Mouse (Mus musculus): ENCODE data around the gene Map3k12. TPM values are rescaled to one million over a fixed set of nuclear protein-coding genes. Genes with fewer than 3 reads are reported as not detected.
A peak's percentile ranks its signal among the peaks of the same experiment; 100 is the strongest.

The Map3k12 gene
- polyA plus RNA-seq, 1 experiment from 2014 or later: 58.3 TPM

DNA sequence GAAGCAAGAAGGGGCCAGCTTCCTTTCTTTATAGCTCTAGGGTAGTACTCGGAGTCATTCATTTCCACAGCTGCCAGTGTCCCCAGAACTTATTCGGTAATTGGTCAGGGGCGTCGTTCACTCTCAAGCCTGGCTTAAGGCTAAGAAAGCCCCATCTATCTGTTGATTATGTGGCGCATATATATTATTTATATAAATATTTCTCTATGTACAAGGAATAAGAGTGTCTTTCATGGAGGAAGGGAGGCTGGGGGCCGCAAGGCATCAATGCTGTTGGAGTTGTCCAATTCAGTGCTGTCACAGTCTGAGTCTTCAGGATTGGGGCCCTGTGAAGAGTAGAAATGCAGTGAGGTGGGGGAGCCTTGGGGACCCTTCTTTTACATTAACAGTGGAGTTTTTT, 17.0 kb downstream of the Map3k12 start:
- Histone ChIP-seq H3K27me3 (no peaks in the 10 kb centered on the region), H3K4me2 (no peak overlapping the region), H3K9me3 (no peaks in the 10 kb centered on the region), H3K4me1 (replicated peaks) (no peaks in the 10 kb centered on the region), H3K27ac (replicated peaks) (no peak overlapping the region), H3K4me3 (no peak overlapping the region), H3K36me3 (peaks cover 85% of the 10 kb centered on the region), H3K9ac (no peak overlapping the region)
- WGBS: 88% methylated on average over 6 of the region's 6 CpGs
- no peak for ATAC-seq (ENCODE audit: low FRiP score, low read depth)

DNA sequence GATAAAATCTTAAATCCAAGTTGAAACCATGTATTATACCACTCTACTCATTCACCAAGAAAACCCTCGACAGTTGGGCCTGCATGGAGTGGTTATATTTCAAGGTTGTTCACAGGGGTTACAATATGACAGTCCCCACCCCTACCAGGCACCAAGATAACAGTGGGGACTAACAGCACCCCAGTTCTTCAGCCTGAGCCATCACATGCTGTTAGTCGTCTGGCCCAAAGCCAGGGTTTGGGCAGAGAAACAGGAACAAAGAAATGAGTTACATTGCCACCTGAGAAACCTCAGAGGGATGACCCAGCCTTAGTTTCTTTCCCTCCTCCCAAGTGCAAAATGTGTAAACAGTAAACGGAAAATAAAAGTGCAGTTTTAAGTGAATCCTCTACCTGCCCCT, 17.5 kb downstream of the Map3k12 start:
- H3K4me1 ChIP-seq (replicated peaks): no peaks in the 10 kb centered on the region
- no peaks in the 10 kb centered on the region for H3K9me3 ChIP-seq
- no peaks in the 10 kb centered on the region for H3K27me3 ChIP-seq
- H3K4me2 ChIP-seq: no peak overlapping the region
- no peak overlapping the region for H3K9ac ChIP-seq
- H3K27ac ChIP-seq (replicated peaks): no peak overlapping the region
- WGBS: 79% methylated on average over 3 of the region's 3 CpGs
- H3K36me3 ChIP-seq: peaks cover 84% of the 10 kb centered on the region
- ATAC-seq (ENCODE audit: low FRiP score, low read depth): no peak
- H3K4me3 ChIP-seq: no peak overlapping the region

DNA sequence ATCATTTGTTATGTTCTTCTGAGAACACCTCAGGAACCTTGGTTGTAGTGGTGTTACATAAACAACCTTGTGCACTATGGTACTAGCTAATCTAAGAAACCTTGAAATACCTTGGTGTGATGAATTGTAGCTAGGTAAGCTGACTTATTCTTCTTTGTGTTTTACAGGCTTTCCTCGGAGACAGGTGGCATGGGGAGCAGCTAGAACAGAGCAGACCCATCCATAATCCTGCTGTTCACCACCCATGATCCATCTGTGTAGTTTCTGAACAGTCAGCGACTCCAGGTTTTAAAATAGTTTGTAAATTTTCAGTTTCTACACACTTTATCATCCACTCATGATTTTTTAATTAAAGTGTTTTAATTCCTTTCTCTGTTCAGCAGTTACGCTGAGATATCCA, 18.5 kb downstream of the Map3k12 start:
- ATAC-seq (ENCODE audit: low FRiP score, low read depth): no peak
- WGBS: 87% methylated on average over 3 of the region's 3 CpGs
- no peak overlapping the region for H3K9ac ChIP-seq
- no peaks in the 10 kb centered on the region for H3K4me1 ChIP-seq (replicated peaks)
- no peak overlapping the region for H3K4me3 ChIP-seq
- H3K9me3 ChIP-seq: no peaks in the 10 kb centered on the region
- no peak overlapping the region for H3K27ac ChIP-seq (replicated peaks)
- H3K36me3 ChIP-seq: peaks cover 84% of the 10 kb centered on the region
- no peaks in the 10 kb centered on the region for H3K27me3 ChIP-seq
- no peak overlapping the region for H3K4me2 ChIP-seq

DNA sequence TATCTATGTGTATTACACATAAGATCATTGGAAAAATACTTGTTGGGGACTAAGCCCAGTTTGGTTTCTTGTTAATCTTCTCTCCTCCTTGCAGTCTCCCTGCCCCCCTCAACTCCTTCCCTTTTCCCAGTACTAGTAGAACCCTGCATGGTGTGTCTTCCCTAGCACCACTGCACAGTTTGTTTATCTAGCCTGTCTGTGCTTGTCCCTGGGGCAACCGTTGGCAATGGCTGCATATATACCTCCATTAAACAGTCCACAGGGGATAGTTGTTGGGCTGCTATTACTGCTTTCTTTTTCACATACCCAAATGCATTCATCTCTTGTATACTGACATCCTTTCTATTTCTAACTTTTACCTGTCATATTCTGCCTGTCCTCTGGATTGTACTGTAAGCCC, 29.2 kb downstream of the Map3k12 start:
- no peak overlapping the region for H3K4me2 ChIP-seq
- no peaks in the 10 kb centered on the region for H3K27me3 ChIP-seq
- H3K36me3 ChIP-seq: peaks cover 82% of the 10 kb centered on the region
- 76% methylated on average over 1 of the region's 1 CpGs for WGBS
- H3K9me3 ChIP-seq: no peaks in the 10 kb centered on the region
- H3K9ac ChIP-seq: no peak overlapping the region
- ATAC-seq (ENCODE audit: low FRiP score, low read depth): no peak
- H3K4me3 ChIP-seq: no peak overlapping the region
- H3K4me1 ChIP-seq (replicated peaks): no peaks in the 10 kb centered on the region
- H3K27ac ChIP-seq (replicated peaks): no peak overlapping the region

DNA sequence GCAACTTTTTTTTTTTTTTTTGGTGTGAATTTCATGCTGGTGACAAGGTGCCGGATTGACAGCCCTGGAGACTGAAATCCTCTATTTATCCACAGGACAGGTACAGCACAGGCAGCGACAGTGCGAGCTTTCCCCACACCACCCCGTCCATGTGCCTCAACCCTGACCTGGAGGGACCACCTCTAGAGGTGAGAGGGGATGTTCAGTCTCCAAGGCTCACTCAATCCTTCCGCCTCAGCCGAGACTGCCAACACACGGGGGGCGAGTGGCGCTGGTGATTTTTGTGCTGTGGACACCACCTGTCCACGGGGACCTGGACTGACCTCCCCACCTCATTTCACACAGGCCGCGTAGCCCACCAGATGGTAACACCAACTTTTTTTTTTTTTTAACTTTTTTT, 31.0 kb downstream of the Map3k12 start:
- H3K36me3 ChIP-seq: peaks cover 86% of the 10 kb centered on the region
- WGBS: 91% methylated on average over 12 of the region's 12 CpGs
- no peak overlapping the region for H3K27ac ChIP-seq (replicated peaks)
- H3K4me2 ChIP-seq: no peak overlapping the region
- no peak overlapping the region for H3K9ac ChIP-seq
- H3K27me3 ChIP-seq: no peaks in the 10 kb centered on the region
- H3K4me1 ChIP-seq (replicated peaks): no peaks in the 10 kb centered on the region
- ATAC-seq (ENCODE audit: low FRiP score, low read depth): no peak
- no peaks in the 10 kb centered on the region for H3K9me3 ChIP-seq
- no peak overlapping the region for H3K4me3 ChIP-seq

DNA sequence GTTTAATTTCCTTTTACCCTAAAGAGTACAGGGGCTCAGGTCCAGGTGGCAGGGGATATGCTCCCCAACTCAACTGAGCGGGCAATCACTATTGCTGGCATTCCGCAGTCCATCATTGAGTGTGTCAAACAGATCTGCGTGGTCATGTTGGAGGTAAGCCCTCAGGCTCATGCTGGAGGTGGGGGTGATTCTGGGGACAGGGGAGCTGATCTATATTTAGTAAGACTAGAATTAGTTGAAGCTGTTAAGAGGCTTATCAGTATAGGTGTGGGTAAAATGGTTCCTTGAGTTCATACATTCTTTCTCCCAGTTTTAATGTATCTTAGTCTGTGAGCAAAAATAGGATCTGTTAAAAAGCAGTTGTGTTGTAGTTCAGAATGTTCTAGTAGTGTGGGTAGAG, 33.7 kb downstream of the Map3k12 start:
- Histone ChIP-seq H3K9me3 (no peaks in the 10 kb centered on the region), H3K27me3 (no peaks in the 10 kb centered on the region), H3K27ac (replicated peaks) (no peak overlapping the region), H3K4me2 (no peak overlapping the region), H3K36me3 (peaks cover 82% of the 10 kb centered on the region), H3K9ac (no peak overlapping the region), H3K4me1 (replicated peaks) (no peaks in the 10 kb centered on the region), H3K4me3 (no peak overlapping the region)
- WGBS: 91% methylated on average over 3 of the region's 3 CpGs
- no peak for ATAC-seq (ENCODE audit: low FRiP score, low read depth)

DNA sequence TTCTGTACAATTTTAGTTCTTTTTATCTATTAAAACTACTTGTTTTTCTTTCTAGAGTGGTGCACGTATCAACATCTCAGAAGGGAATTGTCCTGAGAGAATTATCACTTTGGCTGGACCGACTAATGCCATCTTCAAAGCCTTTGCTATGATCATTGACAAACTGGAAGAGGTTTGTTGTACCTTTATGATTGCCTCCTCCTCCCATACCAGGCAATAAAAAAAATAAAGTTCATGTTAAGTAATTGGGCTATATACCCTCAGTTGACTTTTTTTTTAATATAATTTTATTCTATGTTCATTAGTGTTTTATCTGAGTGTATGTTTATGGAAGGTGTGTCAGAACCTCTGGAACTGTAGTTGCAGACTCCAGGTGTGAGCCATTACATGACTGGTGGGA, 42.3 kb downstream of the Map3k12 start:
- no peak overlapping the region for H3K9ac ChIP-seq
- no peaks in the 10 kb centered on the region for H3K9me3 ChIP-seq
- 89% methylated on average over 2 of the region's 2 CpGs for WGBS
- no peak overlapping the region for H3K27ac ChIP-seq (replicated peaks)
- H3K4me2 ChIP-seq: no peak overlapping the region
- H3K27me3 ChIP-seq: no peaks in the 10 kb centered on the region
- no peak for ATAC-seq (ENCODE audit: low FRiP score, low read depth)
- H3K4me3 ChIP-seq: no peak overlapping the region
- peaks cover 52% of the 10 kb centered on the region for H3K36me3 ChIP-seq
- peaks cover 23% of the 10 kb centered on the region for H3K4me1 ChIP-seq (replicated peaks)

DNA sequence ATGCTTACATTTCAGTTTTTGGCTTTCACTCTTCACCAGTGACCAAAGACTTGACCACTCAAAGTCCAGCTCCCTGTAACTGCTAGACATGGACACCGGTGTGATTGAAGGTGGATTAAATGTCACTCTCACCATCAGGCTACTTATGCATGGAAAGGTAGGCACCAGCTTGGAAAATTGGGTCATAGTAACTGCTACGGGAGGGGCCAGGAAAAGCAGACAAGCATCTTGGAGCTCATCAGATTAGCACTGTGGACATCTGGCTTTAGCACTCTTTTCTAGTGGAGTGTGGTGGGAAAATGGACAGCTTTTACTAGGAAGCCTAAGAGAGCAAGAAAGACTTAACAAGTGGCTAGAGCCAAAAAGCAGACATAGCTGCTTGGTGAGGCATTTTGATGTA, 43.6 kb downstream of the Map3k12 start:
- Histone ChIP-seq H3K27me3 (no peaks in the 10 kb centered on the region), H3K36me3 (peaks cover 41% of the 10 kb centered on the region), H3K9ac (no peak overlapping the region), H3K27ac (replicated peaks) (no peak overlapping the region), H3K9me3 (no peaks in the 10 kb centered on the region), H3K4me2 (peak overlapping the region; percentile 7; the same call in 1 of the 2 replicates), H3K4me3 (no peak overlapping the region), H3K4me1 (replicated peaks) (peaks cover 23% of the 10 kb centered on the region)
- WGBS: 82% methylated on average over 2 of the region's 2 CpGs
- ATAC-seq (ENCODE audit: low FRiP score, low read depth): no peak

DNA sequence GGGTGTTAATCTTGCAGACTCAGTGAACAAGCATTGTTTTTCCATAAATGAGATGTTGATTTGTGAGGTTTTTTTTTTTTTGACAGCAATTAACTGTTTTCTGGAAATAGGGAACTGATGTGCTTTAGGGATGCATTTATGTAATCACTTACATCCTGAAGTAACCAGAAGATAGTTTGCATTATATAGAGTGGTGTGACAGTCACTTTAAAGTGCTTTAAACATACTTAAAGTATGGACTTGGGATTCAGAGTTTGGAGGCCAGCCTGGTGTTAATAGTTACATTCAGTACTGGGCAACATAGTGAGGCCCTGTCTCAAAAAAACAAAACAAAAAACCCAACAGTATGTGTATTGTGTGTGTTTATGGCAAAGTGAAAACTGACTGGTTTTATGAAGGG, 45.1 kb downstream of the Map3k12 start:
- Histone ChIP-seq H3K4me1 (replicated peaks) (peaks cover 23% of the 10 kb centered on the region), H3K4me3 (peak overlapping the region; percentile 93), H3K27ac (replicated peaks) (no peak overlapping the region), H3K36me3 (peaks cover 29% of the 10 kb centered on the region), H3K9me3 (no peaks in the 10 kb centered on the region), H3K9ac (peak overlapping the region; percentile 93), H3K27me3 (no peaks in the 10 kb centered on the region), H3K4me2 (peak overlapping the region; percentile 70)
- no peak for ATAC-seq (ENCODE audit: low FRiP score, low read depth)

DNA sequence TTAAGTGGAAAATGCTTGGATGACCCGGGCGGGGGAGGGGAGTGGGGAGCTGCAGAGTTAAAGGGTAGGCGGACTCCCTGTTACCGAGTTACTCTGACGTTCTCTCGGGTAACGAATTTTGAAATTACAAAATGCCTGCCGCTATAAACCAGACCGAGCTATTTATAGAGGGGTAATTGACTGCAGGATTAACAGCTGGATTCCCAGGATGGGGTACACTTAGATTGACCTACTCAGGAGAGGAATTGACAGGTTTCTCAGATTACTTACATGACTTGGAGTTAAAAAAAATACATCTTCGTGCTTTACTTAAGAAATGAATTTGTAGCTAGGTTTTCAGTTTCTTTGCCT, 45.6 kb downstream of the Map3k12 start:
- peak overlapping the region; percentile 93 for H3K4me3 ChIP-seq
- peaks cover 24% of the 10 kb centered on the region for H3K36me3 ChIP-seq
- no peak for ATAC-seq (ENCODE audit: low FRiP score, low read depth)
- under 1% methylated on average over 10 of the region's 10 CpGs for WGBS
- peak overlapping the region; percentile 97 for H3K27ac ChIP-seq (replicated peaks)
- H3K4me1 ChIP-seq (replicated peaks): peaks cover 23% of the 10 kb centered on the region
- H3K27me3 ChIP-seq: no peaks in the 10 kb centered on the region
- H3K4me2 ChIP-seq: peak overlapping the region; percentile 70
- H3K9me3 ChIP-seq: no peaks in the 10 kb centered on the region
- H3K9ac ChIP-seq: peak overlapping the region; percentile 93

DNA sequence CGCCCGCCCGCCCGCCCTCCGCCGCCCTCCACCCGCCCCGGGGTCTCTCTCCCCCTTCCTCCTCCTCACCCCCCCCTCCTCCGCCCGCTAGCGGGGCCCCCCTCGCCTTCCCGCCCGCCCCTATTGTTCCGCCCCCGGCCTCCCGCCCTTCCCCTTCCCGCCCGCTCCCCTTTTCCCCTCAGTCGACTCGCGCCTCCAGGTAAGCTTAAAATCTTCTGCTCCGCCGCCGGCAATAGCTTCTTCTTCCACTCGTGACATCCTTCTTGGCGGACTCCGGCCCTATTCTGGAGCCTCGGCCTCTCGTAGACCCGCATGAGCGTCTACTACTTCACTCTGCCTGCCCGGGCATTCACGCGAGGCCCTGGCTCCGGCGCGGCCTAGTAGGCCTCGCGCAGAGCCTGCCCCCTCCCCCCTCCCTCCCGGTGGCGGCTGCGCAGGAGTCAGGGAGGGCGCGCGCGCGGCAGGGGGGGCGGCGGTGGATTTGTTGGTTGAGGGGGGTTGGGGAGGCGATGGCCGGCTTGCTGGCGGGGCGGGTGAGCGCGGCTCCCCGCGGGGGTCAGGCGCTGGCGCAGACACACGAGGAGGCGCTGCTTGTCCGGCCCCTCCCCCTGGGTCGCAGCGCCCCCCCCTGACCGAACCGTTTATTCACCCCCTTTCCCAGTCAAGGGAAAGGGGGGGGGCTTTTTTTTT, 46.1 kb downstream of the Map3k12 start:
- Histone ChIP-seq H3K9me3 (no peaks in the 10 kb centered on the region), H3K4me2 (peak overlapping the region; percentile 70), H3K4me3 (peak overlapping the region; percentile 93), H3K27ac (replicated peaks) (peak overlapping the region; percentile 97), H3K4me1 (replicated peaks) (peaks cover 23% of the 10 kb centered on the region), H3K9ac (peak overlapping the region; percentile 93), H3K36me3 (peaks cover 19% of the 10 kb centered on the region), H3K27me3 (no peaks in the 10 kb centered on the region)
- ATAC-seq (ENCODE audit: low FRiP score, low read depth): peak; percentile 68
- WGBS: under 1% methylated on average over 45 of the region's 67 CpGs

DNA sequence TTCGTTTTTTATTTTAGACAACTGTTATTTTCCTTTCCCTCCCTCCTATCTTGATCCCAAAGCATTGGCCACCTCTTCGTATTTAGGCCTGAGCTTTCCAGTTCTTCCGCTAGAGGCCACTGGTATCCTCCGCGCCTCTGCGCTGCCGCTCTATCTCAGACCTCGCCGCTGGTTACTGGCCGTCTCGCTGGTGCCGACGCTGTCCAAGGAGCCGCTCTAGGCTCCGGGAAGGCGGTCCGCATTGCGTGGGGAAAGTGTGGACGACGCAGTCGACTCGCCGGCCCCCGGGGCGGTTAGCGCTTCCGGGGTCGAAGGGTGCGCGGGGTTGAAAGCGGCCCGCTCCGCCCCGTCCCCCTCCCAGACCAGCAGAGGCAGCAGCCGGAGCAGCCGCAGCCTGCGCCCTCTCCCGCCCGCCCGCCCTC, 46.7 kb downstream of the Map3k12 start, which contains the start of gene Pcbp2:
Gene Pcbp2 (plus strand): TSS at position 357 of the 422 bp plus-strand sequence.
- Histone ChIP-seq H3K4me1 (replicated peaks) (peaks cover 23% of the 10 kb centered on the region), H3K36me3 (peaks cover 13% of the 10 kb centered on the region)

More for the DNA sequence above, 46.7 kb downstream of the Map3k12 start, which contains the start of gene Pcbp2:
- H3K4me2 ChIP-seq: peak within 1 kb of the TSS; percentile 70
- ATAC-seq (ENCODE audit: low FRiP score, low read depth): peak; percentile 99
- peak within 1 kb of the TSS; percentile 97 for H3K27ac ChIP-seq (replicated peaks)
- peak within 1 kb of the TSS; percentile 93 for H3K9ac ChIP-seq
- no peaks in the 10 kb centered on the region for H3K27me3 ChIP-seq
- peak within 1 kb of the TSS; percentile 93 for H3K4me3 ChIP-seq
- WGBS: under 1% methylated on average over 30 of the region's 40 CpGs
- no peaks in the 10 kb centered on the region for H3K9me3 ChIP-seq

Data from hindbrain, embryonic 15.5 days (tissue).